Comparison of ENCODE assay signal across 13 mouse cellular contexts in genomic region chr8:88383164-88383556, GRCm38 (mm10). TPM values are rescaled to one million over a fixed set of nuclear protein-coding genes. Genes with fewer than 3 reads are reported as not detected.
A peak's percentile ranks its signal among the peaks of the same experiment; 100 is the strongest.
DNase-seq lines count a peak whose midpoint lies in the region; ATAC-seq and TF ChIP-seq lines count a peak whose summit lies in the region.
"Had no signal": no experiment of that assay in that cellular context is flagged by ENCODE, and none has a peak within 500 bp of the region (broad histone marks: within the 10 kb centered on the region; RNA-seq: fewer than 3 reads in every experiment).

No protein-coding gene starts in this region.

- TF ChIP-seq CTCF in lung, postnatal 0 days (IDR thresholded peaks at IDR 0.05): peak; percentile 47
- peak; percentile 48 for TF ChIP-seq CTCF in forebrain, postnatal 0 days (IDR thresholded peaks at IDR 0.05; ENCODE audit: low read depth)

- no peak overlapping the region for H3K27ac ChIP-seq in lung, postnatal 0 days (ENCODE audit: low read length)
- H3K27ac ChIP-seq in forebrain, postnatal 0 days (ENCODE audit: low read depth, low read length): no peak overlapping the region
- no peak overlapping the region for H3K27ac ChIP-seq in heart, embryonic 12.5 days (ENCODE audit: poor library complexity, severe bottlenecking)
- H3K27ac ChIP-seq: hindbrain, embryonic 13.5 days; neural tube, embryonic 15.5 days had no signal

- no peak overlapping the region for H3K4me2 ChIP-seq in lung, postnatal 0 days (replicated peaks; ENCODE audit: low read depth, low read length)
- no peak overlapping the region for H3K4me2 ChIP-seq in forebrain, postnatal 0 days (ENCODE audit: low read depth)
- no peak overlapping the region for H3K4me2 ChIP-seq in heart, embryonic 12.5 days
- H3K4me2 ChIP-seq: hindbrain, embryonic 13.5 days had no signal

- H3K4me3 ChIP-seq in lung, postnatal 0 days (ENCODE audit: low read depth, low read length): no peak overlapping the region
- no peak overlapping the region for H3K4me3 ChIP-seq in forebrain, postnatal 0 days (ENCODE audit: low read depth, low read length)
- no peak overlapping the region for H3K4me3 ChIP-seq in heart, embryonic 12.5 days
- H3K4me3 ChIP-seq: hindbrain, embryonic 13.5 days; neural tube, embryonic 15.5 days had no signal

- no peak overlapping the region for H3K9ac ChIP-seq in lung, postnatal 0 days (replicated peaks; ENCODE audit: low read depth)
- H3K9ac ChIP-seq in forebrain, postnatal 0 days: no peak overlapping the region
- H3K9ac ChIP-seq in heart, embryonic 12.5 days: no peak overlapping the region
- H3K9ac ChIP-seq: hindbrain, embryonic 13.5 days; neural tube, embryonic 15.5 days had no signal

- ATAC-seq in lung, postnatal 0 days: no peak
- ATAC-seq in forebrain, postnatal 0 days: no peak
- no peak for ATAC-seq in heart, embryonic 12.5 days (ENCODE audit: insufficient number of reproducible peaks, low FRiP score)

- peak; percentile 21 for DNase-seq in embryo, embryonic 10.5 days (ENCODE audit: low spot score)
- no peak for DNase-seq in embryo, embryonic 10 days (ENCODE audit: low spot score)
- no peak for DNase-seq in lung, postnatal 0 days (ENCODE audit: low spot score)
- no peak for DNase-seq in lung, adult 18-20 months
- DNase-seq in forebrain, postnatal 0 days: no peak
- peak; percentile 23 for DNase-seq in naive thymus-derived CD4-positive, alpha-beta T cell, adult 2 months (ENCODE audit: low read depth)
- DNase-seq in frontal cortex, postnatal 25 days (ENCODE audit: low spot score in 2 of 2): no peak
- DNase-seq: cerebellum, postnatal 14 days; gastrocnemius, postnatal 36 days; lung, postnatal 36 days had no signal

- WGBS in lung, postnatal 0 days: 89% methylated on average over 2 of the region's 2 CpGs
- 83% methylated on average over 2 of the region's 2 CpGs for WGBS in forebrain, postnatal 0 days
- WGBS in heart, embryonic 12.5 days: 78% methylated on average over 2 of the region's 2 CpGs

- no peak for TF ChIP-seq EP300 in lung, postnatal 0 days (IDR thresholded peaks at IDR 0.05)

- H3K9me3 ChIP-seq in lung, postnatal 0 days (ENCODE audit: low read length): no peaks in the 10 kb centered on the region
- no peaks in the 10 kb centered on the region for H3K9me3 ChIP-seq in forebrain, postnatal 0 days (ENCODE audit: low read length)
- 0 out of 2 replicates have a peak, but pooled peaks cover 3% of the 10 kb centered on the region for H3K9me3 ChIP-seq in heart, embryonic 12.5 days (replicated peaks)
- H3K9me3 ChIP-seq: hindbrain, embryonic 13.5 days; neural tube, embryonic 15.5 days had no signal

- no peaks in the 10 kb centered on the region for H3K4me1 ChIP-seq in lung, postnatal 0 days (ENCODE audit: insufficient read depth, low read depth, low read length)
- H3K4me1 ChIP-seq in forebrain, postnatal 0 days (ENCODE audit: insufficient read depth): no peaks in the 10 kb centered on the region
- H3K4me1 ChIP-seq in heart, embryonic 12.5 days (replicated peaks): no peaks in the 10 kb centered on the region

- no peaks in the 10 kb centered on the region for H3K27me3 ChIP-seq in lung, postnatal 0 days (replicated peaks; ENCODE audit: insufficient read depth, low read length)
- no peaks in the 10 kb centered on the region for H3K27me3 ChIP-seq in forebrain, postnatal 0 days (ENCODE audit: insufficient read depth, low read length)
- H3K27me3 ChIP-seq in heart, embryonic 12.5 days (replicated peaks): peaks cover 7% of the 10 kb centered on the region; the same call in 1 of the 2 replicates
- H3K27me3 ChIP-seq: neural tube, embryonic 15.5 days had no signal

- H3K36me3 ChIP-seq in lung, postnatal 0 days (ENCODE audit: insufficient read depth, low read length): no peaks in the 10 kb centered on the region
- no peaks in the 10 kb centered on the region for H3K36me3 ChIP-seq in forebrain, postnatal 0 days (ENCODE audit: insufficient read depth)
- no peaks in the 10 kb centered on the region for H3K36me3 ChIP-seq in heart, embryonic 12.5 days
- H3K36me3 ChIP-seq: hindbrain, embryonic 13.5 days; neural tube, embryonic 15.5 days had no signal

RNA-seq across cellular contexts. Expression of gene Brd7, which starts 21.2 kb away (rescaled TPM):
- polyA plus RNA-seq in lung, postnatal 0 days (2015; fragmentation: Nextera tagmentation; extraction: Ambion mirVana): 116 and 129 TPM in 2 replicates
- total RNA-seq in forebrain, postnatal 0 days (2014; rRNA removed): 24.1 and 35.9 TPM in 2 replicates
- polyA plus RNA-seq in forebrain, postnatal 0 days (2015; fragmentation: Nextera tagmentation; extraction: Ambion mirVana): 49.6 and 52.4 TPM in 2 replicates
- polyA plus RNA-seq in heart, embryonic 12.5 days (2016; fragmentation: Nextera tagmentation; extraction: Ambion mirVana): 79.5 and 80.3 TPM in 2 replicates

Comparison
In these comparisons a context has a peak if more than half of its experiments do, and no peak if none do; other contexts are left out.
1. DNase-seq: peak in embryo, embryonic 10.5 days (single experiment) and naive thymus-derived CD4-positive, alpha-beta T cell, adult 2 months (single experiment); none in embryo, embryonic 10 days (single experiment), lung, postnatal 0 days (single experiment), lung, adult 18-20 months (0 of 2), forebrain, postnatal 0 days (single experiment) and frontal cortex, postnatal 25 days (0 of 2).